Mouse (Mus musculus) urinary bladder, adult 2 months (tissue): ENCODE data around the gene Axl. TPM values are rescaled to one million over a fixed set of nuclear protein-coding genes. Genes with fewer than 3 reads are reported as not detected.
"Not testable (repeated sequence)": the region's sequence is repeated elsewhere in the genome, so short reads cannot be mapped to it uniquely, and the experiment has no call there.

ENCODE experiments used
- DNase-seq: peaks from one replicate; pipeline ENCODE4 v3.0.0; 2022; ENCODE audit warnings: low spot score
- polyA plus RNA-seq: library from polyadenylated mRNA; depleted of rRNA; stranded (reverse); fragments of >200 nt; gene quantifications from 2 replicates; pipeline ENCODE4 v1.2.3, GENCODE M21; 2012

Gene Axl
- polyA plus RNA-seq, 1 experiment, result 92.8 TPM

GRCm38 (mm10) chr7:25753643-25754438, 34.7 kb downstream of the Axl start:
- no peak for DNase-seq

- DNase-seq, result no peak
Measured at GRCm38 (mm10) chr7:25753076-25753475, 35.4 kb downstream of the Axl start.

GRCm38 (mm10) chr7:25746844-25747243, 41.7 kb downstream of the Axl start:
- DNase-seq, result no peak

GRCm38 (mm10) chr7:25738277-25738676, 50.2 kb downstream of the Axl start:
- no peak for DNase-seq

- DNase-seq, result no peak
Measured at GRCm38 (mm10) chr7:25736920-25737319, 51.6 kb downstream of the Axl start.

GRCm38 (mm10) chr7:25734991-25735390, 53.5 kb downstream of the Axl start:
- no peak for DNase-seq

GRCm38 (mm10) chr7:25731294-25732055, 57.0 kb downstream of the Axl start:
- DNase-seq, result no peak

- DNase-seq, result no peak
Measured at GRCm38 (mm10) chr7:25729862-25730261, 58.6 kb downstream of the Axl start.

GRCm38 (mm10) chr7:25729396-25729795, 59.1 kb downstream of the Axl start:
- no peak for DNase-seq

- no peak for DNase-seq
Measured at GRCm38 (mm10) chr7:25727800-25728199, 60.7 kb downstream of the Axl start.

GRCm38 (mm10) chr7:25725886-25726285, 62.6 kb downstream of the Axl start:
- DNase-seq, result no peak

GRCm38 (mm10) chr7:25721776-25722175, 66.7 kb downstream of the Axl start:
- not testable (repeated sequence) for DNase-seq

- DNase-seq, result no peak
Measured at GRCm38 (mm10) chr7:25720760-25721159, 67.7 kb downstream of the Axl start.

- DNase-seq, result peak; percentile 58
Measured at GRCm38 (mm10) chr7:25719761-25720610, 68.5 kb downstream of the Axl start.

- peak; percentile 84 for DNase-seq
Measured at GRCm38 (mm10) chr7:25718788-25719417, 69.6 kb downstream of the Axl start, which contains the start of gene Ccdc97. Gene Ccdc97, minus strand, starts transcription at chr7:25719088.

GRCm38 (mm10) chr7:25717478-25717877, 71.0 kb downstream of the Axl start:
- no peak for DNase-seq

GRCm38 (mm10) chr7:25715731-25716271, 72.7 kb downstream of the Axl start:
- no peak for DNase-seq

- DNase-seq, result no peak
Measured at GRCm38 (mm10) chr7:25714581-25714980, 73.9 kb downstream of the Axl start.

GRCm38 (mm10) chr7:25712801-25713200, 75.7 kb downstream of the Axl start:
- no peak for DNase-seq

GRCm38 (mm10) chr7:25711731-25712197, 76.7 kb downstream of the Axl start:
- DNase-seq, result peak; percentile 67

GRCm38 (mm10) chr7:25711165-25711564, 77.3 kb downstream of the Axl start:
- DNase-seq, result no peak
